Mouse (Mus musculus): ENCODE data around the gene Ryr2.
"Not testable (repeated sequence)": the region's sequence is repeated elsewhere in the genome, so short reads cannot be mapped to it uniquely, and the experiment has no call there.

The Ryr2 gene

GRCm38 (mm10) chr13:11879037-11879436 lies 227.7 kb downstream of the Ryr2 start:
- no peak for DNase-seq (ENCODE audit: low spot score)

DNA sequence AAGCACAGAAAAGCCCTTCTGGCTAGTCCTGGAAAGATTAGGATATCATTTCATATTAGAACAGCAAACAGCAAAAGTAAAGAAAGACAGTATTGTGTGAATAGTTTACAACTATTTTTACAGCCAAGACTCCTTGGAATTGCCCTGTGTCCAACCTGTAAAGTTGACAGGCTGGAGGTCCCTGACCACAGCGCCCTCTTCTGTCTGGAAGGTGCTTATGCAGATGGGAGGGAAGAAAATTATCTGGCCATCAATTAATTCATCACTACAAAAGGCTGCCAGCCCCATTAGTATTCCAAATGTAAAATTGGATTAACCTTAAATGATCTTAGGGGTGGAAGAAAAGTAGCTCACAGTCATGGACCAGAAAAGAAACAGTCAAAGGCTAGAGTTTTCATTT lies 231.9 kb downstream of the Ryr2 start:
- no peak for DNase-seq (ENCODE audit: low spot score)

GRCm38 (mm10) chr13:11869971-11870370 lies 236.8 kb downstream of the Ryr2 start:
- no peak for DNase-seq (ENCODE audit: low spot score)

DNA sequence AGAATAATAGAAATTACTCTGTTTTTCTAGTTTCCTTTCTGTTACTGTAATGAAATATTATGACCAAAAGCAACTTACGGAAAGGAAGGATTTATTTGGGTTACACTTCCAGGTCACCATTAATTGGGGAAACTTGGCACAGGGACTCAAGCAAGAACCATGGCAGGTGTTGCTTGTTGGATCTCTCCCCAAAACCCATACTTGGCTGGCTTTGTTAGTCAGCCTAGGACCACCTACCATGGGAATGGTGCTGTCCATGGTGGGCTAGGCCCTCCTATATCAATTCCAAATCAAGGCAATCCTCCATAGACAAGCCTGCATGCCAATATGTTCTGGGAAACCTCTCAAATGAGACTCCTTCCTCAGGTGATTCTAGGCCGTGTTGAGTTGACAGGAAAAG lies 237.3 kb downstream of the Ryr2 start:
- no peak for DNase-seq (ENCODE audit: low spot score)

GRCm38 (mm10) chr13:11868979-11869378 lies 237.8 kb downstream of the Ryr2 start:
- DNase-seq (ENCODE audit: low spot score): no peak

GRCm38 (mm10) chr13:11868056-11868455 lies 238.7 kb downstream of the Ryr2 start:
- no peak for DNase-seq (ENCODE audit: low spot score)

- no peak for DNase-seq (ENCODE audit: low spot score)
Observed at GRCm38 (mm10) chr13:11865261-11865660, 241.5 kb downstream of the Ryr2 start.

DNA sequence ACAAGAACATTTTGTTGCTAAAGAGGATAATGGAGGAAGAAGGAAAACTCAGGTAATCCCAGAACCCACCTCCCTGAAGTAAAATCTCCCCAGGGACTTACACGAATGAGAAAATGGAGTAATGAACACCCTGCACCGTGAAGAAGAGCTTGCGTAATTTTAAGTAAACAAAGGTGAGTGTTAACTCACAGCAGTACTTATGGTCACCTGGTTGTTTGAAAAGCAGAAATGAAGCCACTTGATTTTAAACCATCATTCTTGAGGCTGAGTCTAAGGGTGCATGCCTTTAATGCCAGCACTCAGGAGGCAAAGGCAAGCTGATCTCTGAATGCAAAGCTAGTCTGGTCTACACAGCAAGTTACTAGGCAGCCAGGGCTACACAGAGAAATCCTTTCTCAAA lies 255.1 kb downstream of the Ryr2 start:
- no peak for DNase-seq (ENCODE audit: low spot score)

- no peak for DNase-seq (ENCODE audit: low spot score)
Observed at GRCm38 (mm10) chr13:11843889-11844288, 262.9 kb downstream of the Ryr2 start.

DNA sequence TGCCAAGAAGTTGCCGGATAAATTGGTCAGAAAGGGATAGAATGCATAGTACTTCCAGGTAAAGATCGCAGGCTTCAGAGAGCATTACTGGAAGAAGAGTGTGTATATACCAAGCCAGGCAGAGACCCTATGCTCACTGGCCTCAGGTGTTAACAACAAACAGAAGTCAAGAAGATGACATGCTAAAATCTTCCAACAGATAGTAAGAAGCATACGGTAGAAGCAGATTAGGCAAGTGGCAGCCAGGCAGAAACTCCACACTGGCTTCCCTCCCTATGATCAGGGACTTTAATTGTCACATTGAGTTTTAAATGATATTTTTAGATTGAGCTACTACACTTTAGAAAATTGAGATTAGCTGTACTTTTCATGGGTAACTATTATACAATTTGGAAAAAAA lies 268.9 kb downstream of the Ryr2 start:
- DNase-seq (ENCODE audit: low spot score): no peak

GRCm38 (mm10) chr13:11837152-11837551 lies 269.6 kb downstream of the Ryr2 start:
- no peak for DNase-seq (ENCODE audit: low spot score)

GRCm38 (mm10) chr13:11836304-11837078 lies 270.3 kb downstream of the Ryr2 start:
- no peak for DNase-seq (ENCODE audit: low spot score)

DNA sequence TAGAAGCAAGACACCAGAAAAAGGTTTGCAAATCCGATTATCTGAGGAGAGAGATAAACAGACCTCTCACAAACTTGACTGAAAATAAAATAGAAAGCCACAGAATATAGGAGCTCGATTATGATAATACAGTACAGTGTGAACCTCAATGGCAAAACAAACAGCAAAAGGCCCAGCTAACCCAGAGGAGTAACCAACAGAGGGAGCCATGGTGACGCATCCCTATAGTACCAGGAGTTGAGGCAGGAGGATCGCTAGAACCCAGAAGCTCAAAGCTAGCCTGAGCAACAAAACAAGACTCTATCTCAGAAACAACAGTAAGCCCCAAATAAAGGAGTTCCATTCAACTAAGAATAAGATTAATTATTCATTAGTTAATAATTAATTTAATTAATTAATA lies 275.5 kb downstream of the Ryr2 start:
- peak; percentile 10 for DNase-seq (ENCODE audit: low spot score)

- no peak for DNase-seq (ENCODE audit: low spot score)
Observed at GRCm38 (mm10) chr13:11825563-11826226, 281.1 kb downstream of the Ryr2 start.

- DNase-seq (ENCODE audit: low spot score): no peak
Observed at GRCm38 (mm10) chr13:11818723-11819122, 288.0 kb downstream of the Ryr2 start.

GRCm38 (mm10) chr13:11809365-11809764 lies 297.4 kb downstream of the Ryr2 start:
- DNase-seq (ENCODE audit: low spot score): not testable (repeated sequence)

GRCm38 (mm10) chr13:11792536-11792935 lies 314.2 kb downstream of the Ryr2 start:
- no peak for DNase-seq (ENCODE audit: low spot score)

DNA sequence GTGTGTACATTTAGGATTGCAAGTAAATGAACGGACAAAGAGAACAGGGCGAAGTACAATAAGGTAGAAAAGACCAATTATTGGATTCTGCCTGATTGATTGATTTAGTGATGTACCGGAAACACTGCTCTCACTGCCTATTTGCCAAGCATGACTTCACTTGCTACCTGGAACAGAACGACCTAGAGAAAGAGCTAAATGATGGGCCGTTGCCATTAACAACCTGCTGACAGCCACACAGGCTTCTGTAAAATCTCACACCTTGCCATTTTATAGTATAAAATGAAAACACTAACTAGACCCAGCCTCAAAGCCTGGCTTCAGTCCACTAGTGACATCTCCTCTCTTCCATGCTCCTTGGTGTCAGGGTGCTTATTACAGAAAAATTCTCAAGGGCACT lies 316.2 kb downstream of the Ryr2 start:
- no peak for DNase-seq (ENCODE audit: low spot score)

DNA sequence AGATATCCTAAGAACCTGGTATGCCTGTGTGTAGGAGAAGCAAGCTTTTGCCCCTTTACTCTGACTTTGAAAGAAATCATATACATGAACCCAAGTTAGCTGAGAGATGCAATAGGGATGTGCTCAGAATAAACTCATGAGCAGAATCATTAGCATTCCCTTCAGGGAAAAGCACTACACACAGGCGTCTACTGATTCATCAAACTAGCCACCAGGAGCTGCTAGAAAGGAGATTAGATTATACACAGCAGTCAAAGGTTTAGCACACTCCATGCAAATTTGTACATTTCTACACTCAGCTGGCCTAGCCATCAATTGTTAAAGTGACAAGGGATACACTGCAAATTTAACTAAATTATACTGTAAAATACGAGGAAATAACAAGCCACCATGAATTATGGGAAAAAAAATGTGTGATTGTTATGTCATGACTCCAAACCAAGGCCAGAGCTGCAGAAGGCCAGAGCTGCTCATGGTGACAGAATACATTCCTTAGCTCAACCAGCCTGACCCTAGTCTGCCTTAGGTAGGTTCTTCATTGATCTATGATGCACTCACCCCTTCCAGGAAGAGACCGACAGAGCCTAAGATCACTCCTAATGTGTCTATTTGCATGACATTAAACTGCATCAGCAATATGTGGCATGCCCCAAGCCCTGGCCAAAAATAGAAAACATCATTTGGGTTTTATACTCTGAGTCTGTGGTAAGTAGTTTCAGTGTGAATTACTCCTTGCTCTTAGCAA lies 324.2 kb downstream of the Ryr2 start:
- DNase-seq (ENCODE audit: low spot score): no peak

GRCm38 (mm10) chr13:11781065-11781464 lies 325.7 kb downstream of the Ryr2 start:
- DNase-seq (ENCODE audit: low spot score): no peak

DNA sequence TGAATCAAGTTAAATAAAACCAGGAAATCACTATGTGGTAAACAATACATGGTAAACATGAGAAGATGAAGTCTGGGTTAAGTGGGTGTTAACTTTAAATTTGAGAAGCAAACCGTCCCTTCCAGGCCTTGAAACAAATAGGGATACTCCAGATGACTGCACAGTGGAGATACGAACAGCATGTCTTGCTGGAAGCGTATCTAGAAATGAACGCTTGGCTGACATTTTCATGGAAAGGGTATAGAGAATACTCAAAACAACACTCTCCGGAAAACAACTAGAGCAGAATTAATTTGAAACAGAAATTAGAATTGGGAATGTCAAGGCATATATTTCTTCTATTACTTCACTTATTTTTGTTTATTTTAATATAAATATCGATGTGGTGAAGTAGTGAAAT lies 329.0 kb downstream of the Ryr2 start:
- no peak for DNase-seq (ENCODE audit: low spot score)

DNA sequence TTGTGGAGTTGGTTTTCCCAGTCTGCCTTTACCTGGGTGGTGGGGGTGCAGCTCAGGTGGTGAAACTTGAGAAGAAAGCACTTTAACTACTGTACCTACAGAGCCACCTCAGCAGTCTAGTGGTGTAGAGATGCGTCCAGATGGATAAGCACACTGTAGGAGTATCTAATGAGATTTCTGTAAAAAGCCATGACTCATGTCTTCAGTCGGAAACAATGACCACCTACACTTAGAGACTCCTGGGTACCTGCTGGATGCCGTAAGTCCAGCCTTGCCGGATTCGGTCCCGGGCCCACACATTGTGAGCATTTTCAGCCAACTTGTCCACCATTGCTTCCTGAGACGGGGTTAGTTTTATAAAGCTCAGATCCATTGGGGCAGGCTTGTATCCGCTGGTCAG lies 334.6 kb downstream of the Ryr2 start:
- DNase-seq (ENCODE audit: low spot score): no peak

DNA sequence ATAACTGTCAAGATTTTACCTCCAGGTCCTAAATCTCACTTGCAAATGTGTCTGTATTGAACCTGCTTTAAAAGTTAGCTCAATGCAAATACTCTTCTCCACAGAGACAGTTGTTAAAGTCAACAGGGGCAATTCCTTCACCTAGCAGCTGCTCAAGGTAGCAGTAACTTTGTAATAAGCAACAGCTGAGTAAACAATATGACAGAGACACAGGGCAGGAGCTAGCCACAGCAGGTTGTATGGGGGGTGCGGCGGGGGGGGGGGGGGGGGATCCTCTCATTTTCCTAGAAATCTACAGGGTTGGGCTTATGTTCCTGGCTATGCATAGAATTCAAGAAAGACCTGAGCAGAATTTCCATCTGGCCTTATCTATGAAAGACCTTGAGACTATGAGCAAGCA lies 339.8 kb downstream of the Ryr2 start:
- no peak for DNase-seq (ENCODE audit: low spot score)

Measured in MN1 (cell line).